Mouse (Mus musculus) olfactory bulb, adult 2 months (tissue): ENCODE results near the gene Ewsr1. TPM values are rescaled to one million over a fixed set of nuclear protein-coding genes. Genes with fewer than 3 reads are reported as not detected.

ENCODE experiments used
- H3K27ac ChIP-seq: fragments of 200-500 bp; 2 replicates; pipeline ENCODE4 v1.5.1; 2012; ENCODE audit warnings: low read depth, low read length; ENCODE audit not compliant: insufficient read depth
- H3K4me1 ChIP-seq: fragments of 200-500 bp; 2 replicates; pipeline ENCODE4 v1.6.1; 2012; ENCODE audit warnings: low read length; ENCODE audit not compliant: control insufficient read depth, insufficient read depth
- H3K4me3 ChIP-seq: fragments of 200-500 bp; 2 replicates; pipeline ENCODE4 v1.5.1; 2012; ENCODE audit warnings: mild to moderate bottlenecking, low read depth, low read length, moderate library complexity; ENCODE audit not compliant: insufficient read depth
- CTCF ChIP-seq: fragments of 200-500 bp; IDR thresholded peaks from 2 replicates; pipeline ENCODE4 v1.5.1; 2012; ENCODE audit warnings: low read depth, mild to moderate bottlenecking, low read length, moderate library complexity; ENCODE audit not compliant: insufficient read depth
- POLR2A ChIP-seq: fragments of 200-500 bp; IDR thresholded peaks from 2 replicates; pipeline ENCODE4 v1.6.1; 2012; ENCODE audit warnings: mild to moderate bottlenecking, low read depth, low read length, moderate library complexity; ENCODE audit not compliant: insufficient read depth
- WGBS: fragments of 180-500 bp; shearing (Covaris S2); methylation state at CpG from one replicate; pipeline ENCODE4 v1.1.7; 2018; 5-methylcytosine and 5-hydroxymethylcytosine counted together
- polyA plus RNA-seq: library from polyadenylated mRNA; stranded (reverse); fragments of >200 nt; gene quantifications from 2 replicates; pipeline ENCODE4 v1.2.4, GENCODE M21; 2012; ENCODE audit warnings: low replicate concordance; ENCODE audit not compliant: missing spikeins, insufficient read depth, insufficient read length

Gene Ewsr1
- polyA plus RNA-seq, 1 experiment: 1,293 TPM

DNA sequence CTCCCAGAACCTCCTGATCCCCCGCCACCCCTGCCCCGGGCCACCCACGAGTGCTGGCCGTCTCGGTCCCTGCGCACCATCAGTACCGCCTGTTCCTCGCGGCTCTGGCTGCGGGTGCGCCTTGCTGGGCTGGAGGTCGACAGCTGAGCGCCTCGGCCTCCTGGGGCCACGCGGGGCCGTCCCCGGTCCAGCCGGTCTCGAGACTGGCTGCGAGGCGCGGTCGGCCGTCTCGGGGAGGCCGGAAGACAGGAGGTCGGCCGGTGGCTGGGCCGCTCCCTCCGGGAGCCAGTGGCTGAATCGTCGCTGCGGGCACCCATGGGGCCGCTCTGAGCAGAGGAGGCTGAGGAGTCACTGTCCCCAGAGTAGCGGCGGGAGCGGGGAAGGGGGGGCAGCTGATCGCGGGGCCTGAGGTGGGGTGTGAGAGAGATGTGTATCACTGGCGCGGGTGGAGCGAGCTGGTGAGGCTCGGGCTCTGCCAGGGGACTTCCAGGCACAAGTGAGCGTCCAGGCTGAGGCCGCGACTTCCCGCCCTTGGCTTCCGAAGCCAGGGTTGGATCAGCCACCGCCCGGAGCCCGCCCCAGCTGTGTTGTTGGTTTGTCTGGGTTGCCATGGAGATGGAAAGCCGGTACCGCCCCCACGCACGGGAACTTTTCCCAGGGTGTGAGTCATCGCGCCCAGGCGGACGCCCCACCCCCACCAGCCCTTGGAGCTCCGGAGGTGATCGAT is 37.5 kb downstream of the Ewsr1 start:
- no peak for TF ChIP-seq POLR2A
- TF ChIP-seq CTCF: no peak
- H3K4me1 ChIP-seq: peaks cover 71% of the 10 kb centered on the region
- peak overlapping the region; percentile 75 for H3K27ac ChIP-seq
- WGBS: 5% methylated on average over 62 of the region's 62 CpGs
- peak overlapping the region; percentile 41 for H3K4me3 ChIP-seq

DNA sequence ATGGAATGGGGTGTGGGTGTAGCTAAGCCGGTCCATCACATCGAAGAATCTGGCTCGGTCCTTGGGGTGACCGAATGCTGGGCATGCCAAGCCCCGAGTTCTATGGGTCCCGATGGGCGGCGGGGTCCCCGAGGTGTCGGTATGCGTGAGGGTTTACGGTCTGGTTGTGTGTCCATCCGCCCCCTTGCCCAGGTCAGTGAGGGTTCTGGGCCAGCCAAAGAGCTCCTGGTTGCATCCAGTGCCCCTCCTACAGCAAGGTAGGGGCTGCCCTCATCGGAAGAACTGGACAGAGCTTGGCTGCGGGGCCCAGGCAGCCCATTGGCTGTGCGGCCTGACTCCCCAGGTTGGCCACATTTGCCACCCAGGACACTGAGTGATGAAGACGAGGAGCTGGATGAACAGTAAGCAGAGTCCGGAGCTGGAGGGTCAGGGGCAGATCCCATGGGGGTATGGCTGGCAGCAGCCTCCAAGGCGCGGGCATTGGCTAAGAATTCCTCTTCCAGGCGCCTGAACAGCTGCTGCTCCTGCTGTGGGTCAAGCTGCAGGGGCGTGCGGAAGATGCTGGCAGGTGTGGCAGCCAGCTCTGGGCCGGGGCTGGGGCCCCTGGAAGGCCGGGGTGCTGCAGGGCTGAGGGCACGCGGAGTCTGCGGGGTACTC is 38.2 kb downstream of the Ewsr1 start:
- Histone ChIP-seq H3K27ac (peak overlapping the region; percentile 8; the same call in 1 of the 2 replicates), H3K4me1 (peaks cover 78% of the 10 kb centered on the region), H3K4me3 (peak overlapping the region; percentile 41)
- 69% methylated on average over 28 of the region's 28 CpGs for WGBS
- TF ChIP-seq CTCF (no peak), POLR2A (no peak)

DNA sequence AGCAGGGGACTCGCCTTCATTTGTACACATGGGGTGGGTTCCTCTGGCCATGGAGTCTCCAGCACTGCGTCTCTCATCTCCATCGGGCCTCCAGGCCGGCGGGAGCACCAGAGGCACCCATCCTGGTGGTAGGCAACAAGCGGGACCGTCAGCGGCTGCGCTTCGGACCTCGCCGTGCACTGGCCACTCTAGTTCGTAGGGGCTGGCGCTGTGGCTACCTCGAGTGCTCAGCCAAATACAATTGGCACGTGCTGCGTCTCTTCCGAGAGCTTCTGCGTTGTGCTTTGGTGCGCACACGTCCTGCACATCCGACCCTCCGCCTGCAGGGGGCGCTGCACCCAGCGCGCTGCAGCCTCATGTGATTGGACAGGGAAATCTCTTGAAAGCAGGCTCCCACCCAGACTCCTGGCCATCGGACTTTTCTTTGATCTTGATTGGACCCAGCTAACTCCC is 39.3 kb downstream of the Ewsr1 start:
- Histone ChIP-seq H3K27ac (no peak overlapping the region), H3K4me1 (peaks cover 78% of the 10 kb centered on the region), H3K4me3 (no peak overlapping the region)
- TF ChIP-seq CTCF: peak; percentile 95
- no peak for TF ChIP-seq POLR2A
- WGBS: 15% methylated on average over 27 of the region's 27 CpGs

- WGBS: 30% methylated on average over 14 of the region's 14 CpGs
- TF ChIP-seq CTCF (no peak), POLR2A (no peak)
- peaks cover 76% of the 10 kb centered on the region for H3K4me1 ChIP-seq
- peak overlapping the region; percentile 55 for H3K4me3 ChIP-seq
- no peak overlapping the region for H3K27ac ChIP-seq
Measured at GRCm38 (mm10) chr11:5059230-5059629, 39.8 kb downstream of the Ewsr1 start.

DNA sequence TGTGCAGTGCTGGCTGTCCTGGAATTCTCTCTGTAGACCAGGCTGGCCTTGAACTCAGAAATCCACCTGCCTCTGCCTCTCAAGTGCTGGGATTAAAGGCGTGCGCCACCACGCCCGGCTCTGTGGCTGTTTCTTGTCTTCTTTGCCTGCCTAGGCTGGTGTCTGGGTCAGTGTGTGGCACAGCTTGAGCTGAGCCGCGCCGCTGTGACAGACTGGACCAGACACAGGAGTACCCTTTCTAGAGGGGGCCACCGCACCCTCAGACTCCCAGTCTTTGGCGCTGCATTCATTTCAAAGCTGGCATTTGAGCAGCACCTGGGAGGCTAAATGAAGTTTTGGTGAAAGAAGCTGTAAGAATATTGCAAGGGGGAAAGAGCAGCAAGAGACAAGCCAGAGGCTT is 40.3 kb downstream of the Ewsr1 start:
- TF ChIP-seq CTCF (no peak), POLR2A (no peak)
- Histone ChIP-seq H3K27ac (no peak overlapping the region), H3K4me1 (peaks cover 71% of the 10 kb centered on the region), H3K4me3 (peak overlapping the region; percentile 55)
- WGBS: 35% methylated on average over 9 of the region's 9 CpGs

- H3K4me1 ChIP-seq: peaks cover 64% of the 10 kb centered on the region
- peak within 1 kb of the TSS; percentile 55 for H3K4me3 ChIP-seq
- 2% methylated on average over 77 of the region's 77 CpGs for WGBS
- H3K27ac ChIP-seq: no peak within 1 kb of the TSS
- TF ChIP-seq CTCF (no peak), POLR2A (no peak)
Measured at GRCm38 (mm10) chr11:5057856-5058641, 41.0 kb downstream of the Ewsr1 start, which contains the start of gene Rasl10a. Gene Rasl10a, plus strand, starts transcription at chr11:5058128.

DNA sequence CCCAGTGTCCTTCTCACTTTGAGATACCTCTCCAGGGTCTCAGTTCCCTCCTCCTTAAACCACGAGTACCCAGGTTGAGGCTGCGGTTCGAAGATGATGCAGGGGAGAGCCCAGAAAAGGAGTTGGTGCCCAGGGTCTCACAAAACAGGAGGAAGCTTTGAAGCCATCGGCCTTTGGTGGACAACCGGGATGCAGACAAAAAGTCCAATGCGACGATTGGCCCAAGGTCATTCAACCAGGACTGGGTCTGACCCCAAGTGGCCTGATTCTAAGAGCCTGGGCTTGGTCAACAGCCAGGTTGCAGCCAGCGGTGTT is 41.6 kb downstream of the Ewsr1 start:
- Histone ChIP-seq H3K4me3 (peak overlapping the region; percentile 55), H3K4me1 (peaks cover 58% of the 10 kb centered on the region), H3K27ac (no peak overlapping the region)
- WGBS: 38% methylated on average over 8 of the region's 8 CpGs
- TF ChIP-seq CTCF: no peak
- TF ChIP-seq POLR2A: no peak

- 73% methylated on average over 8 of the region's 8 CpGs for WGBS
- TF ChIP-seq CTCF (no peak), POLR2A (no peak)
- H3K4me3 ChIP-seq: no peak overlapping the region
- H3K4me1 ChIP-seq: peaks cover 54% of the 10 kb centered on the region
- no peak overlapping the region for H3K27ac ChIP-seq
Measured at GRCm38 (mm10) chr11:5057064-5057463, 42.0 kb downstream of the Ewsr1 start.
